Mouse (Mus musculus): ENCODE data around the gene Camta1. TPM values are rescaled to one million over a fixed set of nuclear protein-coding genes. Genes with fewer than 3 reads are reported as not detected.
"Not testable (repeated sequence)": the region's sequence is repeated elsewhere in the genome, so short reads cannot be mapped to it uniquely, and the experiment has no call there.

Camta1 gene
- total RNA-seq, 2 experiments from 2014 or later: 234 to 244 TPM

DNA sequence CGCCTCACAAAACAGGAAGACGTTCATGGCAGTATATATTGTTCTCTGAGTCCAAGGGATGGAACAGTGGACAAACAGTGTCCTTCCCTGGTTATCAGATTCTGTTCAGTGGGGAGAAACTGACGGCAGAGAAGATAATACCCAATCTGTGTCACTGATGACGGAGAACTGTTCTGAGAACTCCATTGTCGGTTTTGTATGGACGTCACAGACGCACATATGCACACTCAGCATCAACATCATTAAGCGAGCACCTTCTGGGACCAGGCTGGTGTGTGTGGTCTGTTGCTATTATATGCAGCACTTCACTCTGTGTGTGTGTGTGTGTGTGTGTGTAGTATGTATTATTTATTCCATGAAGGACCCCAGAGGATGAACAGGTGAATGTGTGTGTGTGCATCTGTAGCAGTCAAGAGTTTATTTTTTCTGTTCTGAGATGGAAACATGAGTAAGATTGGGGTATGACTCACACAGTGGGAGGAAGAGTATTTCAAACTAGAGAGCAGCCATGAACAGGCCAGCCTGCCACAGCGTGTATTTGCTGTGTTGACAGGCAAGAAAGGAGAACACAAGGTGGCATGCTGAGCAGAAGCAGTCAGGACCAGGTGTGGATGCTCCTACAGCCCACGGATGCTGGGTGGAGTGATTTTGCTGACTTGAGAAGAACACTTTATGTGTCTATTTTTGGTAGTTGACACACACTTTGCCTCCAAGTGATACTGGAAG lies 946.3 kb downstream of the Camta1 start:
- intact Hi-C loops (cut with DNase I): loop anchor here (5.0 kb wide), 1 partner anchor 52 kb away; no protein-coding TSS in a partner anchor
- no peak for DNase-seq (ENCODE audit: low spot score)

GRCm38 (mm10) chr4:150914290-150914733 lies 947.4 kb downstream of the Camta1 start, which contains the start of the genes Park7 and Tnfrsf9:
Gene Park7 (minus strand): TSS chr4:150914437.
Gene Tnfrsf9 (plus strand): TSS chr4:150914562.
- intact Hi-C loops (cut with DNase I): no loop called here
- DNase-seq (ENCODE audit: low spot score): peak; percentile 95

DNA sequence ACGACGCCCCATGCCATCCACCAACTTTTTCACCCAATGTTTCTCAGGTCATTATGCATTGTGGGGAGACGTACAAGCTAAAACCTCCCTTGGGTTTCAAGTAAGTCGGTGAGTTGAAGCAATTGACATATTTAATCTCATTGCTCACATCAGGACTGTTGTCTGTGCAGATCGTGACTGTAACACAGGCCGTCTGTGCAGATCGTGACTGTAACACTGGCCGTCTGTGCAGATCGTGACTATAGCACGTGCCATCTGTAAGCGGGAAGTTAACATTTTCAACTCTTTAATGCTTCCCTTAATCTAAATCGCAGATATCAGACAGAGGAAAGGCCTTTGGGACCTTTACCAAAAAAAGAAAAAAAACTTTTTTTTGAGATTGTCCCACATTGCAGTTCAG lies 947.9 kb downstream of the Camta1 start:
- intact Hi-C loops (cut with DNase I): no loop called here
- DNase-seq (ENCODE audit: low spot score): no peak

DNA sequence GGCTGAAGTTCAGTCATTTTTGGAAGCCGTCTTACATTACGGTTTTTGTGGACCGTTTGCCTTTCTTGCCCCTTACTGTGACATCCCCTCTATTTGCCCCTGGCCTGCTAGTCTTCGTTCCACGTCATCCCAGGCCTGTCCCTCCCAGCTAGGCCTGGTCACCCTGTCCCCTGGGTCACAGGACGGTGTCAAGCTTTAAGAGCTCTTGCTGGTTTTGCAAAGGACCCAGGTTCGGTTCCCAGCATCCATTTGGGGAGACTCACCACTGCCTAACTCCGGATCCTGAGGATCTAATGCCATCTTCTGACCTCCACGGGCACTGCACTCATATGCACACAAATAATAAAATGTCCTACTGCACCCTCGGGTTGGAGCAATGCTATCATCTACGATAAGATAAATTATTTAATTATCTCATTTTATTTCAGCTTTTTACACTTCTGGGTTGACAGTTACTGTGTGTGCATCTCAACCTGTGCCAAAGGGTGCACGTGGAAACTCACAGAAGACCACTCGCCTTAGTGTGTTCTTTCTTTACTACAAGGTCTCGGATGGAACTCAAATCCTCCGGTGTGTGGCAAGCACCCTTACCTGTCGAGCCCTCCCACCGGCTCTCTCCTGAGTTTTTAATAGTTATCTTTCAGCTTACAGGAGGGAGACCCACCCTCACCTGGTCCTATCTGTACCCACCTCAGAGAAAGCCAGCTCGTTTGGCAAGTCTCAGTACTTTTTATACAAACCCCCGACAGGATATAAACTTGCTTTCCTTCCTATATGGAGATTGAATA lies 951.3 kb downstream of the Camta1 start:
- intact Hi-C loops (cut with DNase I): no loop called here
- DNase-seq (ENCODE audit: low spot score): no peak

- intact Hi-C loops (cut with DNase I): no loop called here
These were observed 952.1 kb downstream of the Camta1 start for GRCm38 (mm10) chr4:150909451-150910156.

GRCm38 (mm10) chr4:150908512-150908911 lies 953.2 kb downstream of the Camta1 start:
- DNase-seq (ENCODE audit: low spot score); intact Hi-C loops (cut with DNase I): not testable (repeated sequence)

More at GRCm38 (mm10) chr4:150909451-150910156, 952.1 kb downstream of the Camta1 start:
- DNase-seq (ENCODE audit: low spot score): peak; percentile 96

DNA sequence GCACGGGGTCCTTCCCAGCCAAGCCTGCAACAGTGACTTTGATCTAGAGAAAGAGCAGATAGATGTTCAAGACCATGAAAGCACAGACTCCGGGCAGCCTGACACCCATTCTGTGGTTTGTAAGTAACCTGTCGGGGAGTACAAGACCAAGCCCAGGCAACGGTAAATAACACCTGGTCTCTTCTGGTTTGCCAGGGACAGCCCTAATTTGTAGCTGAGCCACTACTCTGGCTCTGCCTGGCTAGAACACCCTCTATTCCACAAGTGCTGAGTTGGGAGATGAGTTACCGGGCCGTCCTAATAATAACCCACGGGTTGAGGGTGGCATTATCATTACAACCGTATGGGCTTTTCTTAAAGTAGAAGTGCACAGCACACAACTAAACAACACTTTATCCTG lies 954.6 kb downstream of the Camta1 start:
- intact Hi-C loops (cut with DNase I): no loop called here
- DNase-seq (ENCODE audit: low spot score): no peak

DNA sequence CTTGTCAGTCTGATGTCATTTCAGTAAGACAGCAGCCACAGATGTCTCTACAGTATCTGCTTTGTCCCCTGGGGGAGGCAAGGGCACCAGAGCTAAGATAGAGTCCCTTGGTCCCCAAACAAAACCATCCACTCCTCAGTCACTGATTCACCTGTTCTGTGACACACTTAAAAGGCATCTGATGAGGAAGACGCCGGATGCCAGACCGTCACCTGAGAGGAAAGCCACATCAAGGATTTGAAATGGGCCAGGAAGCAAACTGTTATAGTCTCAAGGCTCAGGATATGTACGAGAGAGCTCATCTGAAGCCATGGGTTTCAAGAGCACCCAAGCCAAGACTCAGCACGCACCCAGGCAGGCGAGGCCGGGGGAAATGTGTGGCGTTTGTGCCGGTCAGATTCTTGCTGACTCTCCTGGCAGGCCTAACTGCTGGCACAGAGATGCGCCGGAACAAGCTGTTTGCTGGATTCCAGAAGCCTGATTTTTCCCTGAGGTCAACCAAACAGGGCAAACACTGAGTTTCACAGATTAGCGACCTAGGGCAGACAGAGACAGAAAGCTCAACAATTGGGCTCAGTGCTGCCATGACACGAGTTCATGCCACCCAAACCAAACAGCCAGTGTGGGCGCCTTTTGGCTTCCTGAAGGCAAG lies 958.5 kb downstream of the Camta1 start:
- intact Hi-C loops (cut with DNase I): no loop called here
- no peak for DNase-seq (ENCODE audit: low spot score)

DNA sequence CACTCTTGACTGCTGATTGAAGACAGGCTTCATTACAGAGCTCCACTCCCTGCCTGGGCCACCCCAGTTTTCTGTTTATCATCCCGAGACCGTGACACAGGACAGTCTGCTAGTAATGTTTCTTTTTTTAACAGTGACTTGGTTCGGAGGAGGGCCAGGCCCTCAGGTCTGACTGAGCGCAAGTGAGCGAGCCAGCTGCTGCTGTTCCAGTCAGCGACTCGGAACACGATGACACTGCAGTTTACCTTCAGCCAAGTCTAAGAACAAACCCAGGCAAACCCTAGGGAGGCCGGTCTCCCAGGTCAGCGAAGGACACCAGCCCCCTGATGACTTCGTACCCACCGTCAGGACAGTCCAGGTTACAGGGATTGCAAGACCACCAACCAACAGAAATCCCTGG lies 959.6 kb downstream of the Camta1 start:
- peak; percentile 16 for DNase-seq (ENCODE audit: low spot score)
- intact Hi-C loops (cut with DNase I): no loop called here

DNA sequence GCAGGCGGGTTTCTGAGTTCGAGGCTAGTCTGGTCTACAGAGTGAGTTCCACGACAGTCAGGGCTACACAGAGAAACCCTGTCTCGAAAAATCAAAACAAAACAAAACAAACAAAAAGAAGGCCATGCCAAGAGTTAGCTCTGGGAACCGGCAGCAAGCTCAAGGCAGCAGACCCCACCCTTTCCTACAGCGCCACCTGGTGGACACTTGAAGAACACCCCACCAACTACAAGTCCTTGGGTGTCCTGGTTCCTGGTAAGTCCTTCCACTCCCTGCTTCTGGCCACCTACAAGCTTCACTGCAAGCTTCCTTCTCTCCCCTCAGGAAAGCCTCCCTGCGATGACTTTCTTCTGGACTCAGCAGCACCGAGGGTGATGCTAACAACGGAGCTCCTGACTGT lies 960.0 kb downstream of the Camta1 start:
- intact Hi-C loops (cut with DNase I): no loop called here
- DNase-seq (ENCODE audit: low spot score): peak; percentile 60

- intact Hi-C loops (cut with DNase I): no loop called here
- no peak for DNase-seq (ENCODE audit: low spot score)
These were observed 961.2 kb downstream of the Camta1 start for GRCm38 (mm10) chr4:150900486-150900885.

- DNase-seq (ENCODE audit: low spot score): peak; percentile 44
- intact Hi-C loops (cut with DNase I): loop anchor here (1.0 to 2.0 kb wide), 2 partner anchors 44 to 243 kb away; no protein-coding TSS in a partner anchor
These were observed 962.8 kb downstream of the Camta1 start for GRCm38 (mm10) chr4:150898716-150899365.

DNA sequence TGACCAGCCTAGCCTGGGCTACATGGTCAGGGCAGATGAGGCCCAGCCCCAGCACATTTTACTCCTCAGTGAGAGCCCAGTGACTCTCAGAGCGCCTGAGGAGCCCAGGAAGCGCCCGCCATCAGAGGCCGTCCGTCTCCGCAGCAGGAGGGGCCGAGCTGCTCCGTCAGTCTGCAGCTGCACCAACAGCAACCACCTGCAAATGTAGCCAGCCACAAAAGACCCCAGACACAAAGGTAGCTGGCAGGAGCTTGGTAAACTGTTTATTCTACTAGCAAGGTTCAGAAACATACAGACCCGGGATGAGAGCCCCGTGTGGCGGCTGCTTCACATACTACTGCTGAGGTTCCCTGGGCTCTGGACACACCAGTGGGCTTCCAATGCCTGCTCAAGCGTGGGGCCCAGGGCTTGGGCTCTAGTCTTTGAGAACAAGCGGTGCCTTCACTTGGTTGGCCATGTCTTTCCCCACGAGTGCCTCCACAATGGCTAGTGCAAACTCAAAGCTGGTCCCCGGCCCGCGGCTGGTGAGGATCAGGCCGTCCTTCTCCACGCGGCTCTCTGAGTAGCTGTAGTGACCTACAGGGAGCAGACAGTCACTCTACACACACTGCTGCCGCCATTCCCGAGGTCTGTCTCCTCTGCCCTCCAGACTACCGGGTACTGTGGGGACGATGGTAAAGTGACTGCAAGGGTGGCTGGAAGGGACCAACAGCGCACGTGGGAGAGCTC lies 964.6 kb downstream of the Camta1 start:
- intact Hi-C loops (cut with DNase I): no loop called here
- no peak for DNase-seq (ENCODE audit: low spot score)

DNA sequence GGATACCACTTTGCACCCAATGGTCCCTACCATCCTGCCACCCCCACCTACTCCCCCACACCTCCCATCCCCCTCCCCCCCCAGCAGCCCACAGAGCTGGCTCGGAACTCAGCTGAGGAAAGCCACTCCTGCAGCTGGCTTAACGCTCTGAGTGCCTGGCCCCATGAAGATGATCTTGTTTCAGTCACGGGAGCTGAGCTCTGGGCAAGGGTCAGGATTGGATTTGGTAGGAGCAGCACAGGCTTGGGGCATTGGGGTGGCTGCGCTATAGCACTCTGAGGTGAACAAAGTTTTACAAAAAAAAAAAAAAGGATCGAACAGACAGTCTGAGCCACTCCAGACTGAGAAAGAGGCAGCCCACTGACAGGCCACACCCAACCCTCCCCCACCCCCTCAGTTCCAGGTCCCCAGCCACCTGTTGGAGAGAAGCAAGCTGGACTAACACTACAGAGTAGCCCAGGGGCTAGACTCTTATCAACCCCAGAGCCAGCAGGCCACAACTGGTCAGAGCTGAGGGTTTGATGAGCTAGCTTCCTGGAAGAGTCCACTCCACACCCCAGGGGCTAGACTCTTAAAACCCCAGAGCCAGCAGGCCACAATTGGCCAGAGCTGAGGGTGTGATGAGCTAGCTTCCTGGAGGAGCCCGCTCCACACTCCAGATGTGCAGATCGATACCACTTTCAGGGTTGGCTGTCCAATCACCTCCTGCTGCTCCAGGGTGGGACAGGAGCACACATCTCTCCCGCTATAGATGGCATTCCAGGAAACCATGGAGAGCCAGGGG lies 966.8 kb downstream of the Camta1 start:
- no peak for DNase-seq (ENCODE audit: low spot score)
- intact Hi-C loops (cut with DNase I): no loop called here

DNA sequence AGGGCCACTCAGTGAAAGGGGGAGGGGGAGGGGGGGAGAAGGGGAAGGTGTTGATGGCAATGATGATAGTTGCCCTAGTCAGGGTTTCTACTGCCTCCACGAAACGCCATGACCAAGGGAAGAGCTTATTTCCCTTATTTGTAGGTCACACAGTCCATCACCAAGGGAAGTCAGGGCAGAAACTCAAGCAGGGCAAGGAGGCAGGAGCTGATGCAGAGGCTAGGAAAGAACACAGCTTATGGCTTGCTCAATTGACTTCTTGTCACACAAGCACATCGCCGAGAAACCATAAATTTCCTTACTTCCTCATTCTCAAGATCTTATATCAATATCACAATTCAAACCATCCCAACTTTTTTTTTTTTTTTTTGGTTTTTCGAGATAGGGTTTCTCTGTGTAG lies 970.4 kb downstream of the Camta1 start:
- no peak for DNase-seq (ENCODE audit: low spot score)
- intact Hi-C loops (cut with DNase I): no loop called here

- no peak for DNase-seq (ENCODE audit: low spot score)
- intact Hi-C loops (cut with DNase I): no loop called here
These were observed 971.7 kb downstream of the Camta1 start for GRCm38 (mm10) chr4:150889955-150890315.

GRCm38 (mm10) chr4:150889273-150889954 lies 972.3 kb downstream of the Camta1 start:
- no peak for DNase-seq (ENCODE audit: low spot score)
- intact Hi-C loops (cut with DNase I): no loop called here
